Mouse (Mus musculus) kidney, embryonic 15.5 days (tissue): ENCODE results near the gene BC024063. TPM values are rescaled to one million over a fixed set of nuclear protein-coding genes. Genes with fewer than 3 reads are reported as not detected.
"Not testable (repeated sequence)": the region's sequence is repeated elsewhere in the genome, so short reads cannot be mapped to it uniquely, and the experiment has no call there.

Experiments used
- ATAC-seq: fragments of 200-750 bp; cut with Nextera tagmentation; replicated peaks from 2 replicates; pipeline ENCODE4 v1.8.0; 2017; ENCODE audit warnings: moderate TSS enrichment; ENCODE audit not compliant: low FRiP score
- H3K27ac ChIP-seq: fragments of 300-500 bp; sonication (generic); 2 replicates; pipeline ENCODE4 v1.5.1; 2015; ENCODE audit warnings: mild to moderate bottlenecking, inconsistent platforms
- H3K27me3 ChIP-seq: fragments of 300-500 bp; sonication (generic); 2 replicates; pipeline ENCODE4 v1.6.1; 2015; ENCODE audit warnings: inconsistent platforms
- H3K36me3 ChIP-seq: fragments of 300-500 bp; sonication (generic); 2 replicates; pipeline ENCODE4 v1.6.1; 2015; ENCODE audit warnings: inconsistent platforms
- H3K4me1 ChIP-seq: fragments of 300-500 bp; sonication (generic); 2 replicates; pipeline ENCODE4 v1.6.1; 2015; ENCODE audit warnings: inconsistent platforms
- H3K4me2 ChIP-seq: fragments of 300-500 bp; sonication (generic); 2 replicates; pipeline ENCODE4 v1.6.1; 2015; ENCODE audit warnings: moderate library complexity, mild to moderate bottlenecking, inconsistent platforms
- H3K4me3 ChIP-seq: fragments of 300-500 bp; sonication (generic); replicated peaks from 2 replicates; pipeline ENCODE4 v1.5.1; 2015; ENCODE audit warnings: mild to moderate bottlenecking, inconsistent platforms
- H3K9ac ChIP-seq: fragments of 300-500 bp; sonication (generic); 2 replicates; pipeline ENCODE4 v1.6.1; 2015; ENCODE audit warnings: mild to moderate bottlenecking, inconsistent platforms
- H3K9me3 ChIP-seq: fragments of 300-500 bp; sonication (generic); replicated peaks from 2 replicates; pipeline ENCODE4 v1.6.1; 2016; ENCODE audit warnings: inconsistent platforms
- WGBS: fragments of 180-500 bp; shearing (Covaris S2); methylation state at CpG from one replicate; pipeline ENCODE4 v1.1.7; 2015; ENCODE audit warnings: mixed read lengths; 5-methylcytosine and 5-hydroxymethylcytosine counted together
- polyA plus RNA-seq: library from polyadenylated mRNA; unstranded; fragments of >200 nt; fragmentation: Nextera tagmentation; extraction: Ambion mirVana; gene quantifications from 2 replicates; pipeline ENCODE4 v1.2.1, GENCODE M21; 2015

The BC024063 gene
- 5.6 and 6.1 TPM in 2 replicates for polyA plus RNA-seq

- Histone ChIP-seq H3K4me3 (peak within 1 kb of the TSS; percentile 56), H3K4me2 (peak within 1 kb of the TSS; percentile 54), H3K9ac (peak within 1 kb of the TSS; percentile 51; the same call in 1 of the 2 replicates), H3K27ac (peak within 1 kb of the TSS; percentile 84)
- peak; percentile 98 for ATAC-seq
- not testable (repeated sequence) for H3K36me3 ChIP-seq, H3K9me3 ChIP-seq, H3K27me3 ChIP-seq, H3K4me1 ChIP-seq
- 17% methylated on average over 42 of the region's 42 CpGs for WGBS
Observed at GRCm38 (mm10) chr10:82082728-82083621, at the start of gene BC024063. BC024063 (plus strand) TSS chr10:82083353.

GRCm38 (mm10) chr10:82042191-82042590 lies 41.0 kb upstream of the BC024063 start:
- Histone ChIP-seq H3K27ac (no peak overlapping the region), H3K4me1 (peaks cover under 1% of the 10 kb centered on the region; the same call in 1 of the 2 replicates), H3K27me3 (no peaks in the 10 kb centered on the region), H3K4me3 (no peak overlapping the region), H3K9ac (no peak overlapping the region), H3K36me3 (no peaks in the 10 kb centered on the region), H3K9me3 (peaks cover 6% of the 10 kb centered on the region; the same call in 1 of the 2 replicates), H3K4me2 (no peak overlapping the region)
- 73% methylated on average over 2 of the region's 2 CpGs for WGBS
- ATAC-seq, result no peak

- WGBS, result 88% methylated on average over 3 of the region's 3 CpGs
- Histone ChIP-seq H3K9ac (no peak overlapping the region), H3K4me1 (peaks cover 6% of the 10 kb centered on the region; the same call in 1 of the 2 replicates), H3K27me3 (no peaks in the 10 kb centered on the region), H3K27ac (no peak overlapping the region), H3K9me3 (peaks cover 33% of the 10 kb centered on the region), H3K36me3 (peaks cover 19% of the 10 kb centered on the region), H3K4me3 (no peak overlapping the region), H3K4me2 (no peak overlapping the region)
- no peak for ATAC-seq
Observed at GRCm38 (mm10) chr10:82046603-82047002, 36.5 kb upstream of the BC024063 start.

GRCm38 (mm10) chr10:82047597-82048459 lies 35.3 kb upstream of the BC024063 start, which contains the start of gene Zfp873:
Zfp873 (plus strand) TSS chr10:82048123.
- Histone ChIP-seq H3K9me3 (peaks cover 46% of the 10 kb centered on the region), H3K27me3 (no peaks in the 10 kb centered on the region), H3K9ac (peak within 1 kb of the TSS; percentile 67), H3K27ac (peak within 1 kb of the TSS; percentile 90), H3K4me3 (peak within 1 kb of the TSS; percentile 60), H3K4me1 (peaks cover 6% of the 10 kb centered on the region; the same call in 1 of the 2 replicates), H3K36me3 (peaks cover 30% of the 10 kb centered on the region), H3K4me2 (peak within 1 kb of the TSS; percentile 63)
- WGBS, result 11% methylated on average over 35 of the region's 35 CpGs
- peak; percentile 100 for ATAC-seq

- H3K27me3 ChIP-seq, H3K4me1 ChIP-seq, ATAC-seq: not testable (repeated sequence)
- 26% methylated on average over 10 of the region's 10 CpGs for WGBS
- H3K4me2 ChIP-seq, result peak overlapping the region; percentile 63
- H3K9ac ChIP-seq, result peak overlapping the region; percentile 67
- H3K9me3 ChIP-seq, result peaks cover 52% of the 10 kb centered on the region
- peaks cover 35% of the 10 kb centered on the region for H3K36me3 ChIP-seq
- H3K4me3 ChIP-seq, result peak overlapping the region; percentile 60
- H3K27ac ChIP-seq, result peak overlapping the region; percentile 90
Observed at GRCm38 (mm10) chr10:82048460-82048804, 34.7 kb upstream of the BC024063 start.

GRCm38 (mm10) chr10:82083622-82083971 lies 444 bp downstream of the BC024063 start:
- Histone ChIP-seq H3K4me3 (peak overlapping the region; percentile 56), H3K4me2 (peak overlapping the region; percentile 54), H3K9ac (peak overlapping the region; percentile 51; the same call in 1 of the 2 replicates), H3K27ac (peak overlapping the region; percentile 84; the same call in 1 of the 2 replicates)
- H3K36me3 ChIP-seq, H3K27me3 ChIP-seq, H3K4me1 ChIP-seq, H3K9me3 ChIP-seq: not testable (repeated sequence)
- ATAC-seq, result peak; percentile 23; the same call in 1 of the 2 replicates
- WGBS, result 23% methylated on average over 14 of the region's 14 CpGs

GRCm38 (mm10) chr10:82117206-82117605 lies 34.1 kb downstream of the BC024063 start:
- no peak for ATAC-seq
- H3K4me1 ChIP-seq, result no peaks in the 10 kb centered on the region

GRCm38 (mm10) chr10:82127850-82128401 lies 44.8 kb downstream of the BC024063 start, which contains the start of gene AU041133:
AU041133 (plus strand) TSS chr10:82128013.
- H3K9me3 ChIP-seq, result peaks cover 39% of the 10 kb centered on the region
- H3K4me3 ChIP-seq, result peak within 1 kb of the TSS; percentile 83

More at GRCm38 (mm10) chr10:82117206-82117605, 34.1 kb downstream of the BC024063 start:
- no peak overlapping the region for H3K4me3 ChIP-seq
- no peak overlapping the region for H3K9ac ChIP-seq
- no peak overlapping the region for H3K27ac ChIP-seq
- WGBS, result 82% methylated on average over 3 of the region's 3 CpGs
- no peak overlapping the region for H3K4me2 ChIP-seq
- no peaks in the 10 kb centered on the region for H3K27me3 ChIP-seq
- H3K9me3 ChIP-seq, result peaks cover 46% of the 10 kb centered on the region
- H3K36me3 ChIP-seq, result no peaks in the 10 kb centered on the region; the same call in 1 of the 2 replicates

GRCm38 (mm10) chr10:82145282-82145681 lies 62.1 kb downstream of the BC024063 start:
- Histone ChIP-seq H3K4me3 (no peak overlapping the region), H3K9ac (no peak overlapping the region), H3K27ac (no peak overlapping the region), H3K4me1 (no peaks in the 10 kb centered on the region), H3K36me3 (peaks cover 65% of the 10 kb centered on the region), H3K4me2 (no peak overlapping the region), H3K9me3 (peaks cover 37% of the 10 kb centered on the region), H3K27me3 (no peaks in the 10 kb centered on the region)
- WGBS, result 94% methylated on average over 1 of the region's 1 CpGs
- no peak for ATAC-seq

More at GRCm38 (mm10) chr10:82127850-82128401, 44.8 kb downstream of the BC024063 start, which contains the start of gene AU041133:
- Histone ChIP-seq H3K9ac (peak within 1 kb of the TSS; percentile 72), H3K4me2 (peak within 1 kb of the TSS; percentile 70), H3K4me1 (peaks cover 9% of the 10 kb centered on the region), H3K27ac (peak within 1 kb of the TSS; percentile 91), H3K36me3 (peaks cover 28% of the 10 kb centered on the region; the same call in 1 of the 2 replicates), H3K27me3 (no peaks in the 10 kb centered on the region)
- WGBS, result 1% methylated on average over 41 of the region's 41 CpGs
- peak; percentile 99 for ATAC-seq

GRCm38 (mm10) chr10:82147571-82147970 lies 64.4 kb downstream of the BC024063 start:
- Histone ChIP-seq H3K4me2 (no peak overlapping the region), H3K4me1 (no peaks in the 10 kb centered on the region), H3K27me3 (no peaks in the 10 kb centered on the region), H3K9me3 (peaks cover 58% of the 10 kb centered on the region), H3K36me3 (peaks cover 77% of the 10 kb centered on the region), H3K4me3 (no peak overlapping the region), H3K27ac (no peak overlapping the region), H3K9ac (no peak overlapping the region)
- 84% methylated on average over 4 of the region's 4 CpGs for WGBS
- no peak for ATAC-seq
